Mouse (Mus musculus): Measurements from ENCODE around the gene Scn3a.

Scn3a gene

DNA sequence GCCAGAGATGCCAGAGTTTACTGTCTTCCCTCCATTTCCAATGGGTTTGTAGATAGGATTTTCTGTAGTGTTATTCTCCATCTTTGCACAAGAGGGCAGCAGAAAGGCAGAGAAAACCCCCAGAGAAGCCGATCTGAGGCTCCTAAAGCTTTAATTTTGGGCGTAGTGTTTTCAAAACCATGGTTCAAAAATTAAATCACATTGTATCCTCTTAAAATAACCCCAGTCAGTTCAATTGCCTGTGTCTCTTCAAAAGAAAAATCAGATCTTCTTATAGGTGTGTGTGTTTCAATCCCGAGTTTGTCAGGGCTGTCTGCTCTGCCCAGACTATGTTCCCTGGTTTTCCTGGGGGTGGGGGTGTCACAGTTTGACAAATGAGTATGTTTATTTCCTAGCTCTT is 153.7 kb downstream of the Scn3a start:
- no peak for DNase-seq (ENCODE audit: low spot score in 2 of 2)
